Mouse (Mus musculus): ENCODE results near the gene Fa2h. TPM values are rescaled to one million over a fixed set of nuclear protein-coding genes. Genes with fewer than 3 reads are reported as not detected.
"Not testable (repeated sequence)": the region's sequence is repeated elsewhere in the genome, so short reads cannot be mapped to it uniquely, and the experiment has no call there.

Gene Fa2h
- polyA plus RNA-seq, 1 experiment: 0.80 TPM

DNA sequence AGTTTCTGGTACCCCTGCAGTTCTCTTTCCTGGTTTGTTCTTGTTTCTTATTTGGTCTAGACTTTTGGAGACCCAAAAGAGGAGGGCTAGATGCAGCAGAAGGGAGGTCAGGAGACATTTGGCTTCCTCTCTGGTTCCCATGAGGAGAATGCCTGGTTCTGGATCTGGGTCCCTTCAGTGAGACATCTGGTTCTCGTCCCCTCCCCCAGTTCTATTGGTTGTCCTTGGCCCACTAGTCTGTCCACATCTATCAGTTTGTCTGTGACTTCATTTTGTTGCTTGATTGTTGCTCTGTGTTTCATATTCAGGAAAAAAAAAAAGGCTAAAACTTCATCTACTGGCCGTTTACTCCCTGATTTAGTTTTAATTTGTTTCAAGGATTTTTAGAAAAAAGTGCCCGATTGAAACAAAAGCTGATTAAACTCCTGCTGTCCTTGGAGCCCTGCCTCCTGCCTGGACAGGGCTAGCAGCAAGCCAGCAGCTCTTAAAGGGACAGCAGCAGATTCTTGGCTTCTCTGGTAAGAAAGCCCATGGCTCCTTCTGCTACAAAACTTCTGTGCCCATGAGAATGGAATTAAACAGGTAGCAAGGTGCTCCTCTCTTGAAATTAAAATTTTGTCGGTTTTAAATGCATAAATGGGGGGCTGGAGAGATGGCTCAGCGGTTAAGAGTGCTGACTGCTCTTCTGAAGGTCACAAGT, 88.4 kb downstream of the Fa2h start:
- TF ChIP-seq POLR2A (IDR thresholded peaks at IDR 0.05; ENCODE audit: borderline replicate concordance, extremely low read depth, low read depth, low read length) (no peak), CTCF (IDR thresholded peaks at IDR 0.05; ENCODE audit: insufficient read depth, low read length) (no peak)
- no peak overlapping the region for H3K4me3 ChIP-seq (replicated peaks; ENCODE audit: extremely low read depth, low read depth, low read length)
- no peaks in the 10 kb centered on the region for H3K4me1 ChIP-seq (ENCODE audit: control insufficient read depth, insufficient read depth, low read length)
- no peak for DNase-seq
- 34% methylated on average over 5 of the region's 5 CpGs for WGBS

DNA sequence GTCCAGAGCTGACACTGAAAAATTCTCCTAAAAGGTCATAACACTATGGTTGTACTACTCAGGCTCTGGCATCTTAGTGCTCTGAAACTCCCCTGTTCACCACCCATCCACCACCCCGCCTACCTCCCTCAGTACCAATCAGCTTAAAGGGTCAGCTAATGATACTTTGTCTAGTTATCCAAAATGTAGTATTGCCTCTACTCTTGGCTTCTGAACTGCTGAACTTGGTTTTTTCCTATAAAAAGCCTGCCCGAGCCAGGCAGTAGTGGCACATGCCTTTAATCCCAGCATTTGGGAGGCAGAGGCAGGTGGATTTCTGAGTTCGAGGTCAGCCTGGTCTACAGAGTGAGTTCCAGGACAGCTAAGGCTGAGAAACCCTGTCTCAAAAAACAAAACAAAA, 89.3 kb downstream of the Fa2h start:
- no peak for DNase-seq
- no peak for TF ChIP-seq POLR2A (IDR thresholded peaks at IDR 0.05; ENCODE audit: borderline replicate concordance, extremely low read depth, low read depth, low read length)
- no peak for TF ChIP-seq CTCF (IDR thresholded peaks at IDR 0.05; ENCODE audit: insufficient read depth, low read length)
- WGBS: 93% methylated on average over 3 of the region's 3 CpGs

DNA sequence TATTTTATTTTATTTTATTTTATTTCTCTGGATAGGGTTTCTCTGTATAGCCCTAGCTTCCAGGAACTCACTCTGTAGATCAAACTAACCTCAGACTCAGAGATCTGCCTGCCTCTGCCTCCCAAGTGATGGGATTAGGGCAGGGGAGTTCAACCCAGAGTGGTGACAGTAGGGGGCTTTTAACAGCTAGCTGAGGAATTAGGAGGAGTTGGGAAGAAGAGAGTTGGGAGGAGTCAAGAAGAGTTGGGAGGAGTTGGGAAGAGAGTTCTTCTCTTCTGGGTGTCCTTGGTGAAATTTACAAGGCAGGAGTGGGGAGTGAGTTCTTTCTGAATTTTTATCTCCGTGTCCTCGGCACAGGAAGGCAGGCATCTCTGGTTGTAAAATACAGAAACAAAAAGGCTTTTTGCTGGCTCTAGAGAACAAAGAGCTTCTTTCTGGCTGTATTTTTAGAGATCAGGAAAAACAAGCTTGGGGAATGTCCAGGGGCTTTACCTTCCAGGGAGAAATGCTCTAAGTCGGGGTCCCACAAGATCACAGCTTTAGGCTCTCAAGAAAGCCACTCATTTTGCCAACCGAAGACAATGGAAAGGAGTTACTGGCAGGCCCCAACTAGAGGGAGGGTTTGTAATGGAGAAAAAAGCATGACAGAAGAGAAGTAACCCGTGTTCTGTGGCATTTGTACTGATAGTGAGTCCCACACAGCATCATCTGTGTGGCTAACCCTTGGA, 90.4 kb downstream of the Fa2h start:
- WGBS: 69% methylated on average over 5 of the region's 5 CpGs
- DNase-seq: not testable (repeated sequence)

More for the DNA sequence above, 89.3 kb downstream of the Fa2h start:
- H3K4me3 ChIP-seq (replicated peaks; ENCODE audit: extremely low read depth, low read depth, low read length): no peak overlapping the region
- no peaks in the 10 kb centered on the region for H3K4me1 ChIP-seq (ENCODE audit: control insufficient read depth, insufficient read depth, low read length)

DNA sequence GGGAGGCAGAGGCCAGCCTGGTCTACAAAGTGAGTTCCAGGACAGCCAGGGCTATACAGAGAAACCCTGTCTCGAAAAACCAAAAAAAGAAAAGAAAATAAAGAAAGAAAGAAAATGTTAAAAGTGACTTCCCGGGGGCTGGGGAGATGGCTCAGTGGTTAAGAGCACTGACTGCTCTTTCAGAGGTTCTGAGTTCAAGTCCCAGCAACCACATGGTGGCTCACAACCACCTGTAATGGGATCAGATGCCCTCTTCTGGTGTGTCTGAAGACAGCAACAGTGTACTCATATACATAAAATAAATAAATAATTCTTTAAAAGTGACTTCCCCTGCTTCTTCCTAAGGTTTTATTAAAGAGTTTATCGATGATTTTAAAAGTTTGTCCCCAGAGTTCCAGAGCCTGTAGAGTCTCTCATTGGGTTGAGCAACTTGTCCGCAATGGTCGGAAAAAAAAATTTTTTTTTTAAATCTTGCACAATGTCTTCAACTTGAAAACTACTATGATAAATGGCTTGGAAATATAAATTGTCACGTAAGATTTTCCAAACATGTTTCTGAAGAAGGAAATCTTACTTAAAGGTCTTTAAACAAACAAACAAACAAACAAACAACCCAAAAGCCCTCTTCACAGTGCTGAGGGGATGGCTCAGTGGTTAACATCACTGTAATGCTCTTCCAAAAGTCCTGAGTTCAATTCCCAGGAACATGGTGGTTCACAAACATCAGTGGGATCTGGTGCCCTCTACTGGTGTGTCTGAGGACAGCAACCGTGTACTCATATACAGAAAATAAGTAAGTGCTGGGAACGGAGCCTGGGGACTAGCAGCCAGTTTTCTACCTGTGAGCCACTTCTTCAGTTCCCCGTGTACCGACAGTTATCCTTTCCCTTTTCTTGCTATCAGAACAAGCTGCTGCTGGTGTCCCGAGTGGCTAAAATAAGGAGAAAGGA, 92.8 kb downstream of the Fa2h start:
- 53% methylated on average over 11 of the region's 11 CpGs for WGBS
- Histone ChIP-seq H3K4me1 (ENCODE audit: control insufficient read depth, insufficient read depth, low read length) (no peaks in the 10 kb centered on the region), H3K4me3 (replicated peaks; ENCODE audit: extremely low read depth, low read depth, low read length) (peak overlapping the region; percentile 24)
- TF ChIP-seq CTCF (IDR thresholded peaks at IDR 0.05; ENCODE audit: insufficient read depth, low read length): peak; percentile 20; the same call in 1 of the 2 replicates
- TF ChIP-seq POLR2A (IDR thresholded peaks at IDR 0.05; ENCODE audit: borderline replicate concordance, extremely low read depth, low read depth, low read length): no peak
- DNase-seq: no peak

More for the DNA sequence above, 90.4 kb downstream of the Fa2h start:
- not testable (repeated sequence) for H3K4me1 ChIP-seq (ENCODE audit: control insufficient read depth, insufficient read depth, low read length); H3K4me3 ChIP-seq (replicated peaks; ENCODE audit: extremely low read depth, low read depth, low read length)

DNA sequence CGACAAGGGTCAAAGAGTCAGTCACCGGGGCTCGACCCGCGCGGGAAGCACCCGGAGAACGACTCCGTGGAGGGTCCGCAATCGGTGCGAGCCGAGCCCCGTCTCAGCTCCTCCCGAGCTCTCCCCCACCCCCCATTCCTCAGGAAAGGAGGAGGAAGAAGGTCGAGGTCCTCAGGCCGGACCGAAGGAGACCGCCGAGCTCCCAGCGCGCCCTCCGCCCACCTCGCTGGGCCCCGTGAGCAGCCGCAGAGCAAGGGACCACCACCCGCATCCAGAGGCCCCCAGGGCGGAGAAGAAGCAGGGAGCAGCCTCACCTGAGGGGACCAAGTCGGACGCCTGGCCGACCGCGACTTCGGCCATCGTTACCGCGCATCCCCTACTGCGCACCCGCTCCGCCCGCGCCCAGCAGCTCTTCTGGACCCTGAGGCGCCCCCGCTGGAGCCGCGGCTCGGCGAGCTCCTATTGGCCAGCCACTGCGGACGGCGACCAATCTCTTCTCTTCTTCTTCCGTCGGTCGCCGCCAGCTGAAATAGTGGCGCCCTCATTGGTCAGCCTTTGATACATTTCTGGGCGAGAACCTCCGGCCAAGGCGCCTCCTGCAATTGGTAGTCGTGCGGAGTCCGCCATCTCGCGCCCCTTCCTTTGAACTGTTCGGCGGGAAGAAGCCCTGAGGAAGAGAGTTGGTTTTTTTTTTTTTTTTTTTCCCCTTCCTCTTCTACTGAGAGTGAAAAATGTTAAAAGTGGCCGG, 93.6 kb downstream of the Fa2h start, which contains the start of gene Rfwd3:
Rfwd3 (minus strand) TSS at position 402 of the 748 bp plus-strand sequence.
- Histone ChIP-seq H3K4me1 (ENCODE audit: control insufficient read depth, insufficient read depth, low read length) (no peaks in the 10 kb centered on the region), H3K4me3 (replicated peaks; ENCODE audit: extremely low read depth, low read depth, low read length) (peak within 1 kb of the TSS; percentile 96)
- under 1% methylated on average over 67 of the region's 67 CpGs for WGBS
- DNase-seq: peak; percentile 91
- TF ChIP-seq POLR2A (IDR thresholded peaks at IDR 0.05; ENCODE audit: borderline replicate concordance, extremely low read depth, low read depth, low read length) (peak; percentile 82; the same call in 1 of the 2 replicates), CTCF (IDR thresholded peaks at IDR 0.05; ENCODE audit: insufficient read depth, low read length) (no peak)

DNA sequence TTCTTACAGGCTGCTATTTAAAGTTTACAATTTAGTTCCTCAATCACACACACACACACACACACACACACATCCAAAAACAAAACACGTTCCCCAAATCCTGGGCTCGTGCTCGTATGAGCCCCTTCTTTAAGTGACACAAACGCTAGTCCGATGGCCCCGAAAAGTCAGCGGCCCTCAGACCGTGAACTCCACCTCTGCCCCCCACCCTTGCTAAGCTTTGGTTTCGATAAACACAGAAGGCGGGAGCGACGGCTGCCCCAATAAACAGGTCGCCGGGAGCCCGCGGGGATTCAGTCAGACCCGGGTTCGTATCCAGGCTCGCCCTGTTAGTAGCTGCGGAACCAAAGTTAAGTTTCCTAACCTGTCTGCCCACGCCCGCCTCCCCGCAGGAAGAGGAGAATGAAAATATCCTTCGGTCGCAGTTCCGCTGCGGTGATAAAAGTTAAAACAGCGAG, 94.2 kb downstream of the Fa2h start:
- no peak for TF ChIP-seq CTCF (IDR thresholded peaks at IDR 0.05; ENCODE audit: insufficient read depth, low read length)
- TF ChIP-seq POLR2A (IDR thresholded peaks at IDR 0.05; ENCODE audit: borderline replicate concordance, extremely low read depth, low read depth, low read length): no peak
- peak overlapping the region; percentile 96 for H3K4me3 ChIP-seq (replicated peaks; ENCODE audit: extremely low read depth, low read depth, low read length)
- H3K4me1 ChIP-seq (ENCODE audit: control insufficient read depth, insufficient read depth, low read length): no peaks in the 10 kb centered on the region
- DNase-seq: peak; percentile 60
- under 1% methylated on average over 28 of the region's 28 CpGs for WGBS

DNA sequence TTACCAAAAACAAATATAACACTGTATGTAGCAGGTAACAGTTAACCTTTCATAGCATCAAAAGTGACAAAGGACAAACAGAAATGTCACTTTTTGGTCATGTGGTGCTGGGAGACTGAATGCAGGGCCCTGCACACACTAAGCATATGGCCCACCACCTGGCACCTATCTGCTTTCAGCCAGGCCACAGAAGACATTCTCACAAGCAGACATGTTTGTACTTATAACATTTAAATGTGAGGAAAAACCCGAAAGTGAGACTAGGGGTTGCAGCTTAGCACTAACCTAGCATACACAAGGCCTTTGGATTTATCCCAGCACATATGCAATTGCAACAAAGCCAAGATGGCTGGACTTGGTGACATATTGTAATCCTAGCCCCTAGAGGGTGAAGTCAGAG, 95.6 kb downstream of the Fa2h start:
- Histone ChIP-seq H3K4me1 (ENCODE audit: control insufficient read depth, insufficient read depth, low read length) (no peaks in the 10 kb centered on the region), H3K4me3 (replicated peaks; ENCODE audit: extremely low read depth, low read depth, low read length) (no peak overlapping the region)
- 88% methylated on average over 1 of the region's 1 CpGs for WGBS
- no peak for DNase-seq
- TF ChIP-seq POLR2A (IDR thresholded peaks at IDR 0.05; ENCODE audit: borderline replicate concordance, extremely low read depth, low read depth, low read length) (no peak), CTCF (IDR thresholded peaks at IDR 0.05; ENCODE audit: insufficient read depth, low read length) (no peak)

Other genes with a start within 250 kb of the Fa2h start
- 38.8 and 44.7 TPM in 2 replicates for gene Glg1, start 134.6 kb downstream of the Fa2h start, polyA plus RNA-seq (2012; rRNA removed)
- 8.0 and 10.8 TPM in 2 replicates for gene Rfwd3, start 93.6 kb downstream of the Fa2h start, polyA plus RNA-seq (2012; rRNA removed)
- gene Mlkl, start 55.6 kb downstream of the Fa2h start, polyA plus RNA-seq (2012; rRNA removed): 1.7 and 2.5 TPM in 2 replicates
- gene Wdr59, start 128.3 kb upstream of the Fa2h start, polyA plus RNA-seq (2012; rRNA removed): 6.7 and 8.9 TPM in 2 replicates
- gene Znrf1, start 142.3 kb upstream of the Fa2h start, polyA plus RNA-seq (2012; rRNA removed): 103 and 116 TPM in 2 replicates
- gene Ldhd, start 236.6 kb upstream of the Fa2h start, polyA plus RNA-seq (2012; rRNA removed): 8.8 and 9.4 TPM in 2 replicates
- 3.6 and 4.8 TPM in 2 replicates for gene Zfp1, start 249.6 kb upstream of the Fa2h start, polyA plus RNA-seq (2012; rRNA removed)

Measured in lung, adult 2 months (tissue).